Mouse (Mus musculus): Measurements from ENCODE around the gene C130050O18Rik.

The C130050O18Rik gene

DNA sequence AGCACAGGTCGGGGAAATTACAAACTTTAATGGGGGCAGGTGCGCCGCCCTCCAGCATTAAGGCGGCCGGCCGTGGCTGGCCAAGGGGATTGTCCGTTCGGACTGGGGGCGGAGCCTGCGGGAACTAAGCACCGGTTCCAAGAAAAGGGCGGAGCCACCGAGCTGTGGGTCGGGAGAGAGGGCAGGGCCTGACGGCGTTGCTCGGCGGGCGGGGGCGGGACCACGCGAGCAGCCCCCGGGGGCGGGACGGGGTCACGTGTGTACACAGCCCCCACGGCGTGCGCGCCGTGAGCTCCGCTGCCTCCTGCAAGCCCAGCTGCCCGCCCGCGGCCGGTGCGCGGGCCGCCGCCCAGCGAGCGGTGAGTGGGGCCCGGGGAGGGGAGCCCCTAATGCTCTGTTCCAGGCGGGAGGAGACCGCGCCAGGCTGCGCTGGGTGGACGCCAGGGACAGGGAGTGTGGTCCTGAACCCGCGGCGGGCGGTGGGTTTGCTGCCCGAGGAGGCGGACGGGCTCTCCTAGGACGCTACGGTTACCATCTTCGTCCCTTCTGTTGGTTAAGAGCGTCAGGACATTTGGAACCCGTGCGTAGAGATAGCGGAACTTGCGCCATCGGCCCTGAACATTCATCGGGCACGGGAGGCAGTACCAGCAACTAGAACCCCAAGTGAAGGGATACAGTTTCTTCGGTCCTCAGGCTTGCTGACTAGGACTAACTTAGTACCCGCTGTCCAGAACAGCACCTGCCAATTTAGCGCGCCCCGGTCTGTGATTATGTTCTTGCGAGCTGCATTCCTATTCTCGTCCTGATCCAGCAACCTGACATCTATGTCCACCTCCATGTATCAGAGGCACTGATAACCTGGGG is 24.5 kb upstream of the C130050O18Rik start:
- DNase-seq (ENCODE audit: low spot score) = peak; percentile 96

DNA sequence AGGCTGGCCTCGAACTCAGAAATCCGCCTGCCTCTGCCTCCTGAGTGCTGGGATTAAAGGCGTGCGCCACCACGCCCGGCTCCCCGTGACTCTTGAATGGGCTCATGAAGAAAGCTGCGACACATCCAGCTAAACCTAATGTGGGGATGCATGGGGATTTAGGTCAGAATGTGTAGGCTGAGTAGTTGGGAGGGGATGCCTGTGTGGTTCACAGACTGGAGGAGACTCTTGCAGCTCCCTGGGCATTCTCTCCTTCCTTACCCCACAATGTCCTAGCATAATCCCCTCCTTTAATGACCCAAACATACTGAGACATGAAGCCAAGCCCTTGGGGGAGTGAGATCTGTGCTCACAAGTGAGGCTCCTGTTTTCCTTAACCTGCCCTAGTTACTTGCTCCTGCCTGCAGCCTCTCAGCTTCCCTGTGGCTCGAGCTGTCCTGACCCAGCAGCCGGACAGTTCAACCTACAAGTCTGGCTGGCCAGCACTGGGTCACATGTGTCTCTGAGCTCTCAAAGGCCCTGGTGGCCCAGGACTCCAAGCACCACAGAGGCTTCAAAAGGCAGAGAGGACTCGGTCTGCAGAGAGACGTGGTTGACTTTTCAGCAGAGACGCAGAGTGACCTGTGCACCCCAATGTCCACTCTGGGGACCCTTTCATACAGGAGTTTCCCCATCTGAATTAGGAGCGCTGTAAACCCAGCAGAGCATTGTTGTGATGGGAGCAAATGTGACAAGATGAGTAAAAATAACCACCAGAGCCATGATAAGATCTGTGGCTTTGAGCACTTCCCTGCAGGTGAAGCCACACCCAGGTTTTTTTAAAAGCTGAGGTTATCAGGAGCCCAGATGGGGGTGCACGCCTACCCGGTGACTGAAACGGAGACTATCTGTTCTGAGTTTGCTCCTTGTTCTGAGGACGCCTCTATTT is 23.2 kb upstream of the C130050O18Rik start:
- peak; percentile 87 for DNase-seq (ENCODE audit: low spot score)

DNA sequence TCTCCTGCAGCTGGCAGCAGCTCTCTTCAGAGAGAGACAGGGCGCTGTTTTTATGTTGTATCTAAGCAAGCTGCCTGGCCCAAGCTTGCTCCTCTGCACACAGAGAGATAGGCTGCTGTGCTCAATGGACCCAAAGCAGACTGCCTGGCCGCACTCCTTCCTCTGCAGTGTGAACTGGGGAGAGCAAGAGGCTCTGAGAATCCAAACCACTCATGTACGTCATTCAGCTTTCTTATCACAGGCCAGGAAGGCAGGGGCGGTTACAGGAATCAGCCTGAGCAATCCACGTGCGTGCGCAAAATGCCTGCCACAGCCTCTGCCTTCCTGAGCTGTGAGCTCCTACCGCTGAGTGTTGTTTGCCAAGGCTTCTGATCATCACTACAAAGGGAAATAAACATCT is 22.3 kb upstream of the C130050O18Rik start:
- peak; percentile 86 for DNase-seq (ENCODE audit: low spot score)

DNA sequence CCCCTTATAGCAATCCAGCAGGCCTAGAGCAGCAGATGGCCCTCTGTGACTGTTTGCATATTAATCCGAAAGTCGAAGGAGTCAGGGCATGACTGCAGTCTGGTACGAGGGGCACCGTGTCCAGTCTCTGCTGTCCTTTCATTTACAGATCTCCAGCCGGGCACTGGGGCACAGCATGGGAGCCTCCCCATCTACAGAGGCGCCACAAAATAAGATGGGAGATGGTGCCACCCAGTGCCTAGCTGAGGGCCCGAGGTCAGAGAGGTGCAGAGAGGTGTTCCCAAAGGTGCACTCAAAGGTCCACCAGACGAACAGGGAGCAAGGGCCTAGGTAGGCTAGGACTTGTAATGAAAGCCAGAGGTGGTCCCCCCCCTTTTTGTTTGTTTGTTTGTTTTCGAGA is 21.8 kb upstream of the C130050O18Rik start:
- no peak for DNase-seq (ENCODE audit: low spot score)

DNA sequence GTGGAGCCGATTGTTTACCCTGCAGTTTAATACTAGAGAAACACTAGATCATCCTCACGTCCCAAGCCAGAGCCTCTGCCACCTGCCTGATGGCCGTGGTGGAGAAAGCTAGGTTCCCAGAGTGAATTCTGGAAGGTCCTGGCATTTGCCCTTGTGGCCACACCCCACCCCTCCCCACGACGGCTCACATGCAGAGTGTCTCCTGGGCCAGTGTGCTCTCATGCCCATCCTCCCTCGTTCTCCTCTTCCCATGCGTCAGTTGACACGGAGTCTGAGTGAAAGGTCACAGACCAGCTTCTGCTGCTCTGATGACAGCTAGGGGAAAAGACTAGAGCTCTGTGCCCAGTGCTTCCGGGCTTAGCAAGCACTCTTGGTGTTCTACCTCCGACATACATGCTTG is 20.5 kb upstream of the C130050O18Rik start:
- DNase-seq (ENCODE audit: low spot score) = no peak

DNA sequence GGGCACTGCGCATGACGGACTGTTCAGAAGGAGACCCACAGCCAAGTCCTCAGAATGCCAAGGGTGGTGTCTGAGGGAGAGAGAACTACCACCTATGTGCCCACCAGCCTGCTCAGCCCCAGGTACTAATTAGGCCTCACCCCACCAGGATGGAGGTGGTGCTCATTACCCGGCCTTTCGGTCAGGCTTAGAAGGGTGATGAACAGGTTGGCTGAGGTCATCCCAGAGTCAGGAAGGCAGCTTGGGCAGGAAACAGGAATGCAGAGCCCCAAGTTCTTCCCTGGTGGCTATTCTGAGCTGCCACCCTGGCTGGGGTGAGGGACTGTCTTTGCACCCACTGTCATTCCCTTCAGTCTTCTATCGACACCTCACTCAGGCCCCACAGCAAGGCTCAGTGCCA is 19.0 kb upstream of the C130050O18Rik start:
- no peak for DNase-seq (ENCODE audit: low spot score)

DNA sequence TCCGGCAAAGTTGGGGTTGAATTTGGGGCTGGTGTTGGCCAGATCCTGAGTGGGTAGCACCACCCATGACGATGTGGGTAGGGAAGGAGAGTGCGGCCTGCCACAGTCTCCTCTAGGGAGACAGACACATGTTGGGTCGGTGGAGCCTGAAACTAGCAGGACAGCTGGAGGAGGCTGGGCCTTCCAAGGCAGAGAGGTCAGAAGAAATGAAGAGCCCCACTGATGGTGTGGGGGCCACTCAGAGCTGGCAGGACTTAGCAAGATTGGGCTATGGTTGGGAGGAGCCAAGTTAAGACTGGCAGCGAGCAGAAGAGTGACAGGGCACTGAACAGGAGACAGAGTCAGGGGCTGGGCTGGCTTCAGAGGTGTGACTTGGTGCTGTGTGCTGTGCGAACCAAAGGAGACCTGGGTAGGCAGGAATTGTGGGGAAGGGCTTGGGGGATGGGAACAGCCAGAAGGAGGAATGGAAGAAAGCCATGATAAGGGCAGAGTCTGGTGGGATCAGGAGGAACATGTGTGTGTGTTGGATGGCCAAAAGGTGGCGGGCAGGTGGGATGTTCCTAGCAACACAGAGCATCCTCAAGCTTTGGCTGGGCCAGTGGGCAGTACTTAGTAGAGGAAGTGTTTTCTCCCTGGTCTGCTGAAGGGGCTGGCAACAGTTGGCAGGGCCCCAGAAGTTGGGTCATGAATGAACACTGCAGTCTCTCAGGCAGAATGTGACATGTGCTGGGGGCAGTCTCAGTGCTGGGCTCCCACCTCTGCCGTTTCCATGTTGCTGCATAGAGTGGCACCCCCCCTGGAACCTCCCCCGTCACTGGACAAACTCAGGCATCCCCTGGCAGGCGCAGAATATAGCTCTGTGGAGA is 17.5 kb upstream of the C130050O18Rik start:
- no peak for DNase-seq (ENCODE audit: low spot score)

DNA sequence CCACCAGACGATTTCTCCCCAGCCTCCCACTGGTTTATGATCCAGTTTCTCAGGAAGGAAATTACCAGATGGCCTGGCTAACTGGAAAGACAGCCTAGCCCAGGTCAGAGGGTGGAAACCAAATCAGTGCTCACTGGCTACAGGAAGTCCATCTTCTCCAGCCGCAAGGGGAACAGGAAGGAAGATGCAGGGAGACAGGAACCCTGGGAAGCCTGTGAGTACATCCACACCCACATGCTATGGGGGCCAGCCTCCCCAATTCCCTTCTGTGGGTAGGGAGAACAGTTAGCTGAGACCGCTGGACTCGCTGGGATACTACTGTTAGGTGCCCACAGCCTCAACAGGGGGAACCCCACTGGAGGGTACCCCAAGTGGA is 16.9 kb upstream of the C130050O18Rik start:
- no peak for DNase-seq (ENCODE audit: low spot score)

DNA sequence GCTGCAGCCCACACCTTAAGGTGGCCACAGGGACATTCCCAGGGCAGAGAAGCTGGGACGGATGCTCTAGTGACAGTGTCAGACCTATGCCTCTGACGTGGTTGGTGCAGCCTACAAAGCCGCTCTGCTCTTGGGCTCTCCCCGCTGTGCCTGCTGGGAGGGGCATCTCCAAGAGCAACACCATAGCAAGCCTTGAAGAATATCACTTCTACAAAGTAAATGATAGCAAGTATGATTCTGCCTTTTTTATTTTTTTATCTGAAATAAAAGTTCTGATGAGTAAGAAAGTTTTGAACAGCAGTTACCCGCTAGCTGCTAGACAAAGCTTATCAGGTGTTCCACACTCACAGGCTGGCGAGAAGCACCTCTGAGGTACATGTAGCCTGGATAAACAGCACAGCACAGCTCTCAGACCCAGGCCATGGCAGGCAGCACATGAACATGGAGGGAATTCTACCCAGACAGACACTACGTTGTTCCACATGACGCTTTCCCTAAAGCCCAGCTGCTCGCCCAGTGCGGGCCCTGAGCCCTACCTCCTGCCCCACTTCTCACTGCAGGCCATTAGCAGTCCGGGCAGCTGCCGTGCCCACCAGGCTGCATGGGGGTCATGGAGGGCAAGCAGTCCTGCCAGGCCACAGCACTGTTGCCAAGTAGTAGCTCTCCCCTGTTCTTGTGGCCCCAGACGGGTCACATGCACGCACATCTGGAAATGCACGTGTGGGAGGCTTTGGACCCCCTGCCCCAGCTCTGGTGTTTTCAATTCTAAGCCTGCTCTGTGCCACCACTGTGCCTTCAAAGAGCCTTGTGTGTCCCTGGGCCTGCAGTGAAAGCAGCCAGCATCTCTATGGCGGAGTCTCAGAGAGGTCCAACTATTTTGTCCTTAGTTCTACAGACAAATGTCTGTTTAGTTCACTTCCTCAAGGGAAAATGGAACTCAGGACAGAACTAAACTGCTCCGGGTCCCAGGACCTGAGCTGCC is 16.1 kb upstream of the C130050O18Rik start:
- peak; percentile 76 for DNase-seq (ENCODE audit: low spot score)

DNA sequence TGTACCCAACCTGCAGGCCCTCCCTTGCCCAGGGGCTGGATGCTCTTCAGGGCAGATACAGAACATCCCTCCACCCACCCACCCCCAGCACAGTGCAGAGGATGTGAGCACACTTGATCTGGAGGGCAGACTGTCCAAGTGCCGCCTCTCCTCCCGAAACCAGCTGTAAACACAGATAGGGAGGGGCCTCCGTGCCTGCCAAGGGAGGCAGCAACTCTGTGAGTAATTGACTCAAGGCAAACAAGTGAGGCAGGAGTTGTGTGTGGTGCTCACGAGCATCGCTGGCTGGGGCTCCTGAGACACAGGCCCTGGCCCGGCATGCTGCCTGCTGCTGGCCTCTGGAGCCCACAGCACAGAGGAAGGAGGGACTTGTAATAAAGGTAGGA is 15.4 kb upstream of the C130050O18Rik start:
- peak; percentile 87 for DNase-seq (ENCODE audit: low spot score)

DNA sequence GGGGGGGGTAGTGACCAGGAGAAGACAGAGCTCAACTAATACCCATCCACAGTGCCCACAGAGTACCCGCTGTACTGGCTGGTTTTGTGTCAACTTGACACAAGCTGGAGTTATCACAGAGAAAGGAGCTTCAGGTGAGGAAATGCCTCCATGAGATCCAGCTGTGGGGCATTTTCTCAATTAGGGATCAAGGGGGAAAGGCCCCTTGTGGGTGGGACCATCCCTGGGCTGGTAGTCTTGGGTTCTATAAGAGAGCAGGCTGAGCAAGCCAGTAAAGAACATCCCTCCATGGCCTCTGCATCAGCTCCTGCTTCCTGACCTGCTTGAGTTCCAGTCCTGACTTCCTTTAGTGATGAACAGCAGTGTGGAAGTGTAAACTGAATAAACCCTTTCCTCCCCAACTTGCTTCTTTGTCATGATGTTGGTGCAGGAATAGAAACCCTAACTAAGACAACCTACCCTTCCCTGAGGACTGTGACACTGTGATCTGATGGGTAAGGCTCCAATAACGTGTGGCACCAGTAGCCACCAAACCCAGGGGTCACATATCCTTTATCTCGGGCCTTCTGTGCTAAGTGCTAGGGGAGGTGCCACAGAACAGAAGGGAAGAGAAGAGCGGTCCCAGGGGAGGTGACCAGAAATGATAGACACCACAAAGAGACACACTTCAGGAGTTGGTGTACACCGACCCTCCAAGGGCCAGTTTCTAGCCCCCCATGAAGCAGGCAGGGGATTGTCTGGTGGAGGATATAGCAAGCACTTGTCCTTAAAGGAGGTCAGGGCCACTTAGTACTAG is 14.6 kb upstream of the C130050O18Rik start:
- DNase-seq (ENCODE audit: low spot score) = peak; percentile 58

DNA sequence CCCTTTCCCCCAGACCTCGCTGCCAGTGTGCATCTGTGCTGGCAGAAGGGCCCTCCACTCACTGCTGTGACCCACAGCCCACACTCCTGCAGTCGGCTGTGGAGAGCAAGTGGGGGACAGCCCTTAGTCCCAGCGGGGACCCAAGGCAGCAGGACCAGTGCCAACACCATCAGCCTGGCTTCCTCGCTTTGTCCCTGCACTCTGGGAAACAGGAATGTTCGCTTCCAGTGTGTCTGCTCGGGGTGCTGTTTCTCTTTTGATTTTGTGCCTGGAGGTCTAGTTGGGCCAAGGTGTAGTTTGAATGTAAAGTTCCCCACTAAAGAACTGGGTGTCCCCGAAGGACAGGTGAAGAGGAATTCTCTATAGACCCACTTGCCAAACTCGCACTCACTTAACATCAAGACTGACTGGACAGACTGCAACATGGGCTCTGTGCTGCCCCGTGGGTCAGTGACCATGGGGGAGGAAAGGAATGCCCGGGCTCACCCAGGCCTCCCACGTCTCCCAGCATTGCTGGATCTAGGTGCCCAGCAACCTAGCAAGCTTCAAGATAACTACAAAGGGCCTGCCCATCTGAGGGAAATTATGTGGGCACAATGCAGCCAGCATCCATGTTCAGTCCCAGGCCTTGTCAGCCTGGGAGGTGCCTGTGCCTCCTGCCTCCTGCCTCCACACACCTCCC is 13.6 kb upstream of the C130050O18Rik start:
- DNase-seq (ENCODE audit: low spot score) = no peak

DNA sequence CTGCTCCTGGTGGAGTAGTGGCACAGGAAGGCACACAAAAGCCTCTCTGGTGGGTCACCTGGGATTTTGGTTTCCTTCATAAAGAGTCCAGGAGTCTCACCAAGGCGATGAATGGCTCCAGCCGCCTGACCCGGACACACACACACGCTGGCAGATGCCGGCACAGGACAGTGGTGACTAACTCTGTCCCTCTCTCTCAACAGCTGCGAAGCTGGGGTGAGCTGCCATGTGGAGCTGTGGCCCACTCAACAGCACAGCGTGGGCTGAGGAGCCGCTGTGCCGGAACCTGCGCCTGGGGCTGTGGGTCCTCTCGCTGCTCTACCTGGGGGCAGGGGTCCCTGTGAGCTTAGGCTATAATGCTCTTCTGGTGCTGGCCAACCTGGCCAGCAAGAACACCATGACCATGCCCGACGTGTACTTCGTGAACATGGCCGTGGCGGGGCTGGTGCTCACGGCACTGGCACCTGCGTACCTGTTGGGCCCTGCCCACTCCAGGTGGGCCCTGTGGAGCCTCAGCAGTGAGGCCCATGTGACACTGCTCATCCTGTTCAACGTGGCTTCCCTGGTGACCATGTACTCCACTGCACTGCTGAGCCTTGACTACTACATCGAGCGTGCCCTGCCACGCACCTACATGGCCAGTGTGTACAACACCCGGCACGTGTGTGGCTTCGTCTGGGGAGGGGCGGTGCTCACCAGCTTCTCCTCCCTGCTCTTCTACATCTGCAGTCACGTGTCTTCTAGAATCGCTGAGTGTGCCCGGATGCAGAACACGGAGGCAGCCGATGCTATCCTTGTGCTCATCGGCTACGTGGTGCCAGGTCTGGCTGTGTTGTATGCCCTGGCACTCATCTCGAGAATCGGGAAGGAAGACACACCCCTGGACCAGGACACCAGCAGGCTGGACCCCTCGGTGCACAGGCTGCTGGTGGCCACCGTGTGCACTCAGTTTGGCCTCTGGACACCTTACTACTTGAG is 12.6 kb upstream of the C130050O18Rik start:
- no peak for DNase-seq (ENCODE audit: low spot score)

DNA sequence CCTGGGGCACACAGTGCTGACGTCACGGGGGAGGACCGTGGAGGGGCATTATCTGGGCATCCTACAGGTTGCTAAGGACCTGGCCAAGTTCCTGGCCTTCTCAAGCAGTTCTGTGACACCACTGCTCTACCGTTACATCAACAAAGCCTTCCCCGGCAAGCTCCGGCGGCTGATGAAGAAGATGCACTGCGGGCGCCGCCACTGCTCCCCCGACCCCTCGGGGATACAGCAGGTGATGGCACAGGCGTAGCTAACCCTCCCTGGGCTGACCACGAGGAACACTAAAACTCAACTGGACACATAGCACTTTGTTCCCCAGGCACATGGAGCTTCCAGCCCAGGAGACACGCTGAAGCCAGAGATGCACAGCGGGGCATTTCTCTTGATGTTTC is 11.9 kb upstream of the C130050O18Rik start:
- DNase-seq (ENCODE audit: low spot score) = no peak

DNA sequence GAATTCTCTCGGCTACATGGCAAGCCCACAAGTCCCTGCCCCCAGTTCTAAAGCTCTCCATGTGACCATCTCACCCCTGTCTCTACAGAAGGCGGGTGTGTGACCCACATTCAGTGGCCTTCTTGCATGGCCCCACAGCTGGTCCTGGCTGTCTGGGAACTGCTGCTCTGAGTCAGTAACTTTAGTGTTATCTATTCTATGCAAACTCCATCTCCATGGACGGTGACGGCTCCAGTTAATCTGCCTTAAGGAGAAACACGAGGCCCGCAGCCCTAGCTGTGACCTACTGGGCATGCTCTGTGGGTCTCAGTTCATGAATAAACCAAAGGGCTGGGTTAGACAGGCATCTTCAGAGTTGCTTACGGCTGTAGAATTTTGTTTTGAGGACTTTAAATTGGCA is 10.7 kb upstream of the C130050O18Rik start:
- DNase-seq (ENCODE audit: low spot score) = peak; percentile 74

DNA sequence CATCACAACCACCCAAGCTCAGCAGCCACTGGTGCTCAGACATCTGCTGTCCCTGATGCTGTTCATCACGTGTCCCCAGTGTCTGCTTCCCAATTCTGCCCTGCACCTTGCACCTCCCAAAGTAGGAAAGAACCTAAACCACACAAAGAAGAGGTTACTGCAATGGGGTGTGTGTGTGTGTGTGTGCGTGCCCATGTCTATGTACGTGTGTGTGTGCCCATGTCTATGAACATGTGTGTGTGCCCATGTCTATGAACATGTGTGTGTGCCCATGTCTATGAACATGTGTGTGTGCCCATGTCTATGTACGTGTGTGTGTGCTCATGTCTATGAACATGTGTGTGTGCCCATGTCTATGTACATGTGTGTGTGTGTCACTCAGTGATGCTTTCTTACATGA is 9.6 kb upstream of the C130050O18Rik start:
- no peak for DNase-seq (ENCODE audit: low spot score)

DNA sequence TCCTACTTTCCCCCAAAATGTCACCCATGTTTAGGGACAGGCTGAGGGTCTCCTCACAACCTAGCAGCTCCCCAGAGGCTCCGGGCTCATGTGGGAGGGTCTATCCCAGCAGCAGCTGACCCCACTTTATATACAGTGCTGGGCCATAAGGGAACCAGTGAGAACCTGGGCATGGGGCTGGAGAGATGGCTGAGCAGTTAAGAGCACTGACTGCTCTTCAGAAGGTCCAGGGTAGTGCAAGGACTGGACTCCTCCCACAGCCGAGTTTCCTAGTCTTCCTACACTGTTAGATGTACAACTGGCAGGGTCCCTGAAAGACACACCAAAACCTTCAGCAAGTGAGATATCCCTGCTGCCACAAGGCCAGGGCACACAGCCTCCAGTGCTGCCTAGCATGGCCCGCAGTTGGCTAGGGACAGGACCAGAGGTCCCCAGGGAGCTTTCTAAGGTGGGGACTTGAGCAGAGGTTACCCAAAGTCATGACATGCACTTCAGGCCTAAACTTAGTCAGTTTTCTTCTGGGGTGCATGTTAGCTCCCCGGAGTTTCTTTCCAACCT is 7.6 kb upstream of the C130050O18Rik start:
- no peak for DNase-seq (ENCODE audit: low spot score)

All from c-Kit-positive CD71-positive TER-119-positive erythroid progenitor cells, embryonic 14.5 days (primary cell).